Mouse (Mus musculus): ENCODE results near the gene Cat. TPM values are rescaled to one million over a fixed set of nuclear protein-coding genes. Genes with fewer than 3 reads are reported as not detected.

The Cat gene
- polyA plus RNA-seq, 1 experiment from 2014 or later, result 96.6 TPM

DNA sequence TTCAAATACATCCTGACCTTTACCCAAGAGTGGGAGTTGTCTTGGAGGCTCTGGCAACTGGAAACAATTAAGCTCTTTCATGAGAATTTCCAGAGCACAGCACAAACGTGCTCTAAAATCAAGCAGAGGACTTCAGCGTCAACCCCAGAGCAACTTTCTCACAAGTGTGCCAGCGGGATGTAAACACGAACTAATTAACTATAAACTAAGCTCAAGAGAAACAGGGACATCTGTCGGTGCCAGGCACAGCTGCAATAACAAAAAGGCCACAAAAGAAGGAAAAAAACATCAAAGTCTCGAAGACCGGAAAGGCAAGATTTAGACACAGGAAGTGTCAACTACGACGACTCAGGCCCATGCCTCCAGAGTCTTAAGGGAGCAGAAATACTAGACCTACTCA lies 23.2 kb downstream of the Cat start:
- H3K36me3 ChIP-seq (ENCODE audit: control insufficient read depth, insufficient read depth, low read length), result peaks cover 88% of the 10 kb centered on the region
- no peak overlapping the region for H3K9ac ChIP-seq (ENCODE audit: low read length)
- no peak overlapping the region for H3K4me3 ChIP-seq (ENCODE audit: control insufficient read depth in 1 of 2, insufficient read depth in 1 of 2, low read depth in 1 of 2, low read length in 2 of 2)
- ATAC-seq (ENCODE audit: insufficient number of reproducible peaks, insufficient read depth, low FRiP score, low read depth), result no peak
- peak overlapping the region in 1 of 2 experiments; percentile 30; a peak in 2 of 4 replicates for H3K27ac ChIP-seq (replicated peaks in 1 of 2; ENCODE audit: control insufficient read depth in 1 of 2, insufficient read depth in 1 of 2, low read depth in 2 of 2, low read length in 2 of 2)
- 50% methylated on average over 9 of the region's 9 CpGs for WGBS
- H3K4me2 ChIP-seq (ENCODE audit: low read length), result no peak overlapping the region
- no peaks in the 10 kb centered on the region for H3K9me3 ChIP-seq (ENCODE audit: control insufficient read depth, low read length)
- no peaks in the 10 kb centered on the region for H3K4me1 ChIP-seq (ENCODE audit: control insufficient read depth in 2 of 2, insufficient read depth in 2 of 2, low read length in 2 of 2)
- no peaks in the 10 kb centered on the region for H3K27me3 ChIP-seq (ENCODE audit: control insufficient read depth, insufficient read depth, low read length)

DNA sequence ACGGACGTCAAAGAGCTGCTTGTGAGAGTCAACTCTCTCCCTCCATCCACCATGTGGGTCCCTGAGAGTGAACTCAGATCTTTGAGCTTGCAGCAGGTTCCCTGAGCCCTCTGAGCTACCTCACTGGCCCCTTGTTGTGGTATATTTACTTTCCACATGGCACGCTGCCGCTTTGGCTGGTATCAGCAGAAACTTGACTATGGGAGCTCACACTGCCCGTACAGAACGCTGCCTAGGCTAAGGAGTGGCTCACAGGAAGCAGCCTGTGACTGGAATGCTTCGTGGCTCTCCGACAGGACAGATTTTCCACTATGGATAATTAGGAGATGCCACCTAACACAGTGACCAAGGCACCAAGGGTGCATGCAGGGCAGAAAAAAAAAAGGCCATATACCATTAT lies 23.8 kb downstream of the Cat start:
- no peak overlapping the region for H3K9ac ChIP-seq (ENCODE audit: low read length)
- H3K27me3 ChIP-seq (ENCODE audit: control insufficient read depth, insufficient read depth, low read length), result no peaks in the 10 kb centered on the region
- WGBS, result 64% methylated on average over 8 of the region's 8 CpGs
- peaks cover 86% of the 10 kb centered on the region for H3K36me3 ChIP-seq (ENCODE audit: control insufficient read depth, insufficient read depth, low read length)
- no peak overlapping the region for H3K27ac ChIP-seq (replicated peaks in 1 of 2; ENCODE audit: control insufficient read depth in 1 of 2, insufficient read depth in 1 of 2, low read depth in 2 of 2, low read length in 2 of 2)
- H3K4me1 ChIP-seq (ENCODE audit: control insufficient read depth in 2 of 2, insufficient read depth in 2 of 2, low read length in 2 of 2), result no peaks in the 10 kb centered on the region
- no peak overlapping the region for H3K4me2 ChIP-seq (ENCODE audit: low read length)
- no peak for ATAC-seq (ENCODE audit: insufficient number of reproducible peaks, insufficient read depth, low FRiP score, low read depth)
- no peaks in the 10 kb centered on the region for H3K9me3 ChIP-seq (ENCODE audit: control insufficient read depth, low read length)
- no peak overlapping the region for H3K4me3 ChIP-seq (ENCODE audit: control insufficient read depth in 1 of 2, insufficient read depth in 1 of 2, low read depth in 1 of 2, low read length in 2 of 2)

DNA sequence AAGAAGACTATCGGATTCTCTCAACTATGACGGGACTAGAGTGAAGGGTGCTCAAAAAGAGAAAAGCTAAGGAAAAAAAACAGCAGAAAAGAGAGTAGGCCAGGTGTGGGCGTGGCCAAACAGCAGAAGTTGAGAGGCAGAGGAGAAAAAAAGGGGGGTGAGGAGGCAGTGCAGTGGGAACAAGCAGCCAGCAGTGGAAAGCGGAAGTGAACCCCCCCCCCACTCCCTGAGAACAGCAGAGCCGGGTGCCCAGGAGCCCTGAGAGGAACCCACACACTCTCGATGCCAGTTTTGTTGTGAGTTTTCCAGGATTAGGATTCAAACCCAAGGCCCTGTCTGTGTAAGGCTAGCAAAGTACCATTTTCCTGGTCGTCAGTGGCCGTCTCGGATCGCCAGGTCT lies 25.9 kb downstream of the Cat start:
- no peaks in the 10 kb centered on the region for H3K4me1 ChIP-seq (ENCODE audit: control insufficient read depth in 2 of 2, insufficient read depth in 2 of 2, low read length in 2 of 2)
- no peaks in the 10 kb centered on the region for H3K27me3 ChIP-seq (ENCODE audit: control insufficient read depth, insufficient read depth, low read length)
- H3K27ac ChIP-seq (replicated peaks in 1 of 2; ENCODE audit: control insufficient read depth in 1 of 2, insufficient read depth in 1 of 2, low read depth in 2 of 2, low read length in 2 of 2), result no peak overlapping the region
- no peak overlapping the region for H3K4me2 ChIP-seq (ENCODE audit: low read length)
- H3K36me3 ChIP-seq (ENCODE audit: control insufficient read depth, insufficient read depth, low read length), result peaks cover 88% of the 10 kb centered on the region
- H3K9ac ChIP-seq (ENCODE audit: low read length), result no peak overlapping the region
- no peak overlapping the region for H3K4me3 ChIP-seq (ENCODE audit: control insufficient read depth in 1 of 2, insufficient read depth in 1 of 2, low read depth in 1 of 2, low read length in 2 of 2)
- no peaks in the 10 kb centered on the region for H3K9me3 ChIP-seq (ENCODE audit: control insufficient read depth, low read length)
- 92% methylated on average over 10 of the region's 10 CpGs for WGBS
- ATAC-seq (ENCODE audit: insufficient number of reproducible peaks, insufficient read depth, low FRiP score, low read depth), result no peak

GRCm38 (mm10) chr2:103457628-103458027 lies 27.3 kb downstream of the Cat start:
- peaks cover 88% of the 10 kb centered on the region for H3K36me3 ChIP-seq (ENCODE audit: control insufficient read depth, insufficient read depth, low read length)
- 87% methylated on average over 7 of the region's 7 CpGs for WGBS
- H3K27me3 ChIP-seq (ENCODE audit: control insufficient read depth, insufficient read depth, low read length), result no peaks in the 10 kb centered on the region
- no peak overlapping the region for H3K27ac ChIP-seq (replicated peaks in 1 of 2; ENCODE audit: control insufficient read depth in 1 of 2, insufficient read depth in 1 of 2, low read depth in 2 of 2, low read length in 2 of 2)
- no peaks in the 10 kb centered on the region for H3K4me1 ChIP-seq (ENCODE audit: control insufficient read depth in 2 of 2, insufficient read depth in 2 of 2, low read length in 2 of 2)
- H3K9me3 ChIP-seq (ENCODE audit: control insufficient read depth, low read length), result no peaks in the 10 kb centered on the region
- H3K4me2 ChIP-seq (ENCODE audit: low read length), result no peak overlapping the region
- H3K9ac ChIP-seq (ENCODE audit: low read length), result no peak overlapping the region
- ATAC-seq (ENCODE audit: insufficient number of reproducible peaks, insufficient read depth, low FRiP score, low read depth), result no peak
- no peak overlapping the region for H3K4me3 ChIP-seq (ENCODE audit: control insufficient read depth in 1 of 2, insufficient read depth in 1 of 2, low read depth in 1 of 2, low read length in 2 of 2)

- Histone ChIP-seq H3K4me2 (ENCODE audit: low read length) (no peak overlapping the region), H3K9ac (ENCODE audit: low read length) (no peak overlapping the region), H3K4me3 (ENCODE audit: control insufficient read depth in 1 of 2, insufficient read depth in 1 of 2, low read depth in 1 of 2, low read length in 2 of 2) (no peak overlapping the region), H3K27me3 (ENCODE audit: control insufficient read depth, insufficient read depth, low read length) (no peaks in the 10 kb centered on the region), H3K9me3 (ENCODE audit: control insufficient read depth, low read length) (no peaks in the 10 kb centered on the region), H3K4me1 (ENCODE audit: control insufficient read depth in 2 of 2, insufficient read depth in 2 of 2, low read length in 2 of 2) (no peaks in the 10 kb centered on the region), H3K27ac (replicated peaks in 1 of 2; ENCODE audit: control insufficient read depth in 1 of 2, insufficient read depth in 1 of 2, low read depth in 2 of 2, low read length in 2 of 2) (no peak overlapping the region), H3K36me3 (ENCODE audit: control insufficient read depth, insufficient read depth, low read length) (peaks cover 84% of the 10 kb centered on the region)
- ATAC-seq (ENCODE audit: insufficient number of reproducible peaks, insufficient read depth, low FRiP score, low read depth), result no peak
- WGBS, result 93% methylated on average over 5 of the region's 5 CpGs
These were observed 27.9 kb downstream of the Cat start for GRCm38 (mm10) chr2:103457048-103457447.

DNA sequence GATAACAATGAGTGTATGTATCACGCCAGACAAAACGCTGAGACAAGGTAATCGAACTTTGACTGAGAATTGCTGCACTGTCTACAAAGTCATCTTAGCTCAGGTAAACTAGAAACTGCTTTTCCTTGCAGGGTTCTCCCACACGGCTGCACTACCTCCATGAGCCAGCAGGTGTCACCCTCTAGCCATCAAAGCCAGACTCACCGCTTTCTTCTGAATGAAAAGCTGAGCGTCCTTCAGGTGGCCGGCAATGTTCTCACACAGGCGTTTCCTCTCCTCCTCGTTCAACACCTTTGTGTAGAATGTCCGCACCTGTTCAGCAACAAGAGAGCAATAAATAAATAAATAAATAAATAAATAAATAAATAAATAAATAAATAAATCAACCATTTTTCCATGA lies 28.3 kb downstream of the Cat start:
- Histone ChIP-seq H3K27ac (replicated peaks in 1 of 2; ENCODE audit: control insufficient read depth in 1 of 2, insufficient read depth in 1 of 2, low read depth in 2 of 2, low read length in 2 of 2) (no peak overlapping the region), H3K4me2 (ENCODE audit: low read length) (no peak overlapping the region), H3K9me3 (ENCODE audit: control insufficient read depth, low read length) (no peaks in the 10 kb centered on the region), H3K9ac (ENCODE audit: low read length) (no peak overlapping the region), H3K4me1 (ENCODE audit: control insufficient read depth in 2 of 2, insufficient read depth in 2 of 2, low read length in 2 of 2) (no peaks in the 10 kb centered on the region), H3K36me3 (ENCODE audit: control insufficient read depth, insufficient read depth, low read length) (peaks cover 80% of the 10 kb centered on the region), H3K4me3 (ENCODE audit: control insufficient read depth in 1 of 2, insufficient read depth in 1 of 2, low read depth in 1 of 2, low read length in 2 of 2) (no peak overlapping the region), H3K27me3 (ENCODE audit: control insufficient read depth, insufficient read depth, low read length) (no peaks in the 10 kb centered on the region)
- WGBS, result 17% methylated on average over 10 of the region's 10 CpGs
- ATAC-seq (ENCODE audit: insufficient number of reproducible peaks, insufficient read depth, low FRiP score, low read depth), result no peak

DNA sequence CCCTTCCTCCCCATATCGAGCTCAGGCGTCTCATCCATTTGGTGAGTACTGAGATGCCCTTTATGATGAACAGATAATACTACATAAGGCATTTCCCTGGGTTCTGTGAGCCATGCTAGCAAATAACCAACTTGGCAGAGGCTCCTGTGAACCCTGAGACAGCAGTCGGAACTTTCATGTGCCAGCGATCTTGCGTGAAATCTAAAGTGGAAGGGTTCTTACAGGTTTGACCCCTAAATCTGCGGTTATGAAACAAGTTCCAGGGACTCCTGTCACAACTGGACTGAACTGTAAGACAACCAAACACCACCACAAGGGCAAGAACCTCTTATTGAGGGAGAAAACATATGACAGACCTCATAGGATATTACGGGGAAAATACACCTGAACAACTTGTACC lies 29.2 kb downstream of the Cat start:
- no peak for ATAC-seq (ENCODE audit: insufficient number of reproducible peaks, insufficient read depth, low FRiP score, low read depth)
- Histone ChIP-seq H3K4me1 (ENCODE audit: control insufficient read depth in 2 of 2, insufficient read depth in 2 of 2, low read length in 2 of 2) (no peaks in the 10 kb centered on the region), H3K27ac (replicated peaks in 1 of 2; ENCODE audit: control insufficient read depth in 1 of 2, insufficient read depth in 1 of 2, low read depth in 2 of 2, low read length in 2 of 2) (no peak overlapping the region), H3K36me3 (ENCODE audit: control insufficient read depth, insufficient read depth, low read length) (peaks cover 78% of the 10 kb centered on the region), H3K27me3 (ENCODE audit: control insufficient read depth, insufficient read depth, low read length) (no peaks in the 10 kb centered on the region), H3K9me3 (ENCODE audit: control insufficient read depth, low read length) (no peaks in the 10 kb centered on the region), H3K4me3 (ENCODE audit: control insufficient read depth in 1 of 2, insufficient read depth in 1 of 2, low read depth in 1 of 2, low read length in 2 of 2) (no peak overlapping the region), H3K9ac (ENCODE audit: low read length) (no peak overlapping the region), H3K4me2 (ENCODE audit: low read length) (no peak overlapping the region)
- WGBS, result 93% methylated on average over 7 of the region's 7 CpGs

- H3K4me3 ChIP-seq (ENCODE audit: control insufficient read depth in 1 of 2, insufficient read depth in 1 of 2, low read depth in 1 of 2, low read length in 2 of 2), result no peak overlapping the region
- no peak overlapping the region for H3K9ac ChIP-seq (ENCODE audit: low read length)
- H3K4me2 ChIP-seq (ENCODE audit: low read length), result no peak overlapping the region
- no peak for ATAC-seq (ENCODE audit: insufficient number of reproducible peaks, insufficient read depth, low FRiP score, low read depth)
- H3K36me3 ChIP-seq (ENCODE audit: control insufficient read depth, insufficient read depth, low read length), result peaks cover 46% of the 10 kb centered on the region
- H3K27ac ChIP-seq (replicated peaks in 1 of 2; ENCODE audit: control insufficient read depth in 1 of 2, insufficient read depth in 1 of 2, low read depth in 2 of 2, low read length in 2 of 2), result no peak overlapping the region
- H3K9me3 ChIP-seq (ENCODE audit: control insufficient read depth, low read length), result no peaks in the 10 kb centered on the region
- 84% methylated on average over 5 of the region's 5 CpGs for WGBS
- H3K4me1 ChIP-seq (ENCODE audit: control insufficient read depth in 2 of 2, insufficient read depth in 2 of 2, low read length in 2 of 2), result peaks cover 2 to 4% of the 10 kb centered on the region in 2 experiments; a peak in 2 of 4 replicates
- no peaks in the 10 kb centered on the region for H3K27me3 ChIP-seq (ENCODE audit: control insufficient read depth, insufficient read depth, low read length)
These were observed 32.4 kb downstream of the Cat start for GRCm38 (mm10) chr2:103452550-103452949.
